Mouse (Mus musculus): ENCODE results near the gene Rbfox3.

The Rbfox3 gene

GRCm38 (mm10) chr11:118445843-118446242 lies 465.6 kb downstream of the Rbfox3 start:
- DNase-seq (ENCODE audit: low spot score in 2 of 2): peak; percentile 75 to 76

- peak; percentile 48 to 56 for DNase-seq (ENCODE audit: low spot score in 2 of 2)
Measured at GRCm38 (mm10) chr11:118443201-118443970, 468.0 kb downstream of the Rbfox3 start.

- DNase-seq (ENCODE audit: low spot score in 2 of 2): no peak
Measured at GRCm38 (mm10) chr11:118442691-118443090, 468.7 kb downstream of the Rbfox3 start.

Measured in right cerebral cortex, adult 2 months (tissue).